Mouse (Mus musculus) ZHBTc4 (cell line): ENCODE measurements around the gene Ccdc169.
"Not testable (repeated sequence)": the region's sequence is repeated elsewhere in the genome, so short reads cannot be mapped to it uniquely, and the experiment has no call there.

Experiments used
- DNase-seq: peaks from one replicate; pipeline ENCODE4 v3.0.0-alpha.2; 2011; ENCODE audit warnings: low read depth, low spot score

The Ccdc169 gene

DNA sequence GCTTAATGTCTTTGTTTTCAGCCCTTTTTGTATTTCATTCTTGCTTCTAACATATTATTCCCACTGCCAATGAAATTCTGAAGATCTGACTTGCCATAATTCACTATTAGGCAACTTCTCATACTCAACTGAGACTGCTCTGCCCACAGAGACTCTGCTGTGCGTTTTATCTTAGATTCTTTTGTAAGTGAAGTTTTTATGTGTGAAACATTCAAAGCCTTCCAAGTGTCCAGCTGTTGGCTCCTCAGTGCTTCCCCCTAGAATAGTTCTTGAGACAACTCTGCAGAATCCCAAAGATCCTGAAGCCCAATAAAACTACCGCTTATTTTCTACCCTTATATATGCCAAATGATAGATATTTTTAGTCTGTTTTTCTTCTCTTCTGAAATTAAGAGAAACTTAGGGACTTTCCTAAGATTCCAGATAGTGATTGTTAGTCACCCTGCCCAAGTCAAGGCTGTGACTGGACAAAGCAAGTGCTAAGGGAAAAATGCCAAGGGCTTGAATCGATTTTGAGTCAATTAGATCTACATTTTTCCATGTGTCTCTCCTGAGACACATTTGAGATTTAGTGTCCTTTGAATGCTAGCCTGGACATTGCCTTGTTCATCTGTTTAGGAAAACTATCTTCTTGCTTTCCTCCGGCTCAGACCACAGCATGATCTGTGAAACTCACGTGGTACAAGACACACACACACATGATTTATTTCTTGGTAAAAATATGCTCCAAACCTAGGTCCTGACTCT, 58.6 kb downstream of the Ccdc169 start:
- no peak for DNase-seq

DNA sequence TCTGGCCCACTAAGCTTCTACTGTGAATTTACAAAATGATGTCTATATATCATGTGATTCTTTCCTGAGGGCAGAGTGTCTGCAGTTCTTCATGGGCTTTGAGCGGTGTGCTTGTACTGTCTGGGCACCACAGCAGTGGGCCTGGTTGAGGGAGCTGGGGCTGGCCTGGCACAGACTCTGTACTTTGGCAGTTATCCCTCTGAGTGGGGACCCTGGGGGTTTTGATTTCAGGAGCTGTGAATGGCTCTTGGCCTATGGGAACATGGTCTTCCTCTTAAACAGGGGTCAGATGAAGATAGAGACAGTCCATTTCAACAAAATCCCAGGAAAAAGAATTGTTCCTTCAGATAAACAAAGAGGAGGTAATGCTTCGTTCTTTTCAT, 59.2 kb downstream of the Ccdc169 start:
- no peak for DNase-seq

DNA sequence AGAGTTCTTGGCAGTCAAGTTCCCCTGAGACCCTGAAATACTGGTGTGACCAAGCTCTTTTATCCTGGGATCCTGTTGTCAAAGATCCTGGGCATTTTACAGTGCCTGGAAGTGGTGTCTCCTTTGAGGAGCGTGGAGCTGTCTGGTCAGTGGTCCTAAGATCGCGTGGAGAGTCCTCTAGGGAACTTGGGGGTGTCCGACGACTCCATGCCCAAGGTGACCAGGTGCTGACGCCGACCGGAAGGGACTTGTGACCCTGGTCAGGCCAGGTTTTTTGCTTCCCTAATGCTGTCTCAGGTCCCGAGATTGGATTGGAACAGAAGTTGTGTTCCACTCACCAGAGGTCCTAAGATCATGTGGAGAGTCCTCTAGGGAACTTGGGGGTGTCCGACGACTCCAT, 66.5 kb downstream of the Ccdc169 start:
- DNase-seq, result not testable (repeated sequence)

DNA sequence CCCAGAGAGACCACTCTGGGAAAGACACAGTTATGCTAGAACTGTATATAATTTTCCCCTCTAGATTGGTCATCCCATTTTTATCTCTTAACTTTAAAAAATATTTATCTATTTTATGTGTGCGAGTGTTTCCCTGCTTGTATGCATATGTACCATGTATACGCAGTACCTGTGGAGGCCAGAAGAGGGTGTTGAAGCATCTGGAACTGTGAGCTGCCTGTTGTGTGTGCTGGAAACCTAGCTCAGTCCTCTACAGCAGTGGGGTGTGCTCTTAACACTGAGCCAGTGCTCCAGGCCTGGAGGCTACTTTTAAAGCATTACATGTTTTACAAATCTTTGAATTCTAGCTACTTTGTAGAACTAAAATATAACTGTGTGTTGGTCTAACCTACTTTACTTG, 69.3 kb downstream of the Ccdc169 start:
- DNase-seq, result peak; percentile 36

DNA sequence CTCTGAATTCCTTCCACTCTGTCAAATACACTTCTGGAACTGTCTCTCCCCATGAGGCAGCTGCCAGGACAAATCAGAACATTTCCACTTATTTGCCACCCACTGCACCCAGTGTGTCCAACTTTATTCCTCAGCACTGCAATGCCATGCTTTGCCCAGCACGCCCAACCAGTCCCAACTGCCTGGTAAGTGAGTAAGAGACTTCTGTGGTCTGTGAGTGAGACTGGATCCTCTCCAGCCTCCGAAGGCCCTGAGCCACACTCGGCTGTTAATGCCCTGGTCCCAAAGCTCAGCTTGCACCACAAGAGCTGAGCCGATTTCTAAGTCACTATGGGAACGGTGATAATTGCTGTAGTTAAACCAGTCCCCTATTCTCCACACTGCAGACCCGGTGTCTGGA, 70.5 kb downstream of the Ccdc169 start:
- DNase-seq, result no peak

DNA sequence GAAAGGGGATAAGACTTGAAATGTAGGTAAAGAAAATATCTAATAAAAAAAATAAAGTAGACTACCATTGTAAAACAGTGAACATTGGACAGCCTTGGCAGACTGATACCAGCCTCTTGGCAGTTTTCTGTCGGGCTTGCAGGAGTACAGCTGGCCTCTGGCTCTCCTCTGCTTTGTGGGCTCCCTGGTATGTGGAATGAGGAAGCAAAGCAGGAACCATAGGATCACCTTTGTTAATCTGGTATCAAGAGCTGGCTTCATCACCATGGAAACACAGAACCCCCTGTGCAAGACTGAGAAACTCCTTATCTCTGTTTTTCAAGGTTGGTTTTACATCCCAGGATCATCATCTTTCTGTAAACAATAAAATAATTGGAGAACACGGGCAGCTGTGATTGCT, 75.1 kb downstream of the Ccdc169 start:
- no peak for DNase-seq

DNA sequence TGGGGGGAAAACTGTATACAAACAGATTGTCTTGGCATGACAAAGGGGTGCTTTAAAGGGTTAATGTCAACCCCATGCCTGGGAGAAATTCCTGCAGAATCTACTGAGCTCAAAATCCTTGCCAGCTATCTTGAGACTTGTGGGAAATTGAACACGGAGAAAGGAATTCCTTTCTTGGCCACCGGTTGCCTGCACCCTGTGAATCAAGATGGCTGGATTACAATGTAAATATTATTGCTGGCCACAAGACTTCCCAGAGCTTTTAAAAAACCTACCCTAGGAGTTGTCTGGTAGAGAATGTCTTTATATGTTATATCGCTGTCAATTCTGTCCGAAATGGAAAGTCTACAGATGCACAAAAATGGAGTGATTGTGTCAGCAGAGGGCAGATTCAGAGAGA, 76.6 kb downstream of the Ccdc169 start:
- no peak for DNase-seq

DNA sequence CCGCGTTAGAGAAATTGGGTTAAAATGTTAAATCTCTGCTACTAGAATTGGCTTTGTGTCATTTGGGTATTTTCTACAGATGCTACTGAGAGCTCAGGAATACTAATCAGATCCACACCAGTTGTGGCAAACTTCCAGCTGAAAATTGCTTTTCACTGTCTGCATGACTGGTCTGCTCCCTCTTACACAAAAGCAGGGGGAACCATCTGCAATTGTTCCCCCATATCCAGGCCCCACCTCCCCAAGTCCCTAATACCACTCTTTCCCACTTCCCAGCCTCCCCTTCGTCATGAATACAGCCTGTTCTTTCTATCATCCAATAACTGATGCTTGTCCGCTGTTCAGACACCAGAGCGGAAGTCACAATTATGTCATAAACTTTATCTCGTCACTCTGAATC, 77.3 kb downstream of the Ccdc169 start:
- no peak for DNase-seq

DNA sequence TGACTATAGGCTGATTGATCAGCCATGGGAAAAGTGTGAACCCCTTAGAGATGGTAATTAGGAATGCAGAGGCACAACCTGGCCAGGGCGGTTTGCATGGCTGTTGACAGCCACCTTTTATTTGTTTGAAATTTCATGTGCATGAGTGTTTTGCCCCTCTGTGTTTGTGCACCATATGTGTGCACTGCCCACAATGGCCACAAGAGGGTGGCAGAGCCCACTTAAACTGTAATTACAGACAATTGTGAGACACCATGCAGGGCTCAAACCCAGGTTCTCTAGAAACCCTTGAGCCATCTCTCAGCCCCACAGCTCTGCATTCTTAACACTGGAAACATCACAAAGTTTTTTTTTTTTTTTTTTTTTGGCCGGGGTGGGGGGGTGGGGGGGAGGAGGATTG, 85.4 kb downstream of the Ccdc169 start:
- peak; percentile 67 for DNase-seq
